Mouse (Mus musculus): ENCODE data around the gene Gpx3. TPM values are rescaled to one million over a fixed set of nuclear protein-coding genes. Genes with fewer than 3 reads are reported as not detected.

Gpx3 gene
- polyA plus RNA-seq, 1 experiment: 133 TPM

GRCm38 (mm10) chr11:54939501-54939900, 37.2 kb downstream of the Gpx3 start:
- TF ChIP-seq CTCF (IDR thresholded peaks at IDR 0.05; ENCODE audit: borderline replicate concordance, control insufficient read depth, extremely low read depth, insufficient read depth, low read length, poor library complexity): no peak
- TF ChIP-seq POLR2A (IDR thresholded peaks at IDR 0.05; ENCODE audit: control insufficient read depth, extremely low read depth, insufficient read depth, low read length, poor library complexity): no peak
- 97% methylated on average over 8 of the region's 8 CpGs for WGBS
- no peak for DNase-seq
- Histone ChIP-seq H3K4me1 (replicated peaks; ENCODE audit: control insufficient read depth, insufficient read depth, low read length) (peaks cover 23% of the 10 kb centered on the region), H3K4me3 (ENCODE audit: control insufficient read depth, insufficient read depth, low read length) (no peak overlapping the region), H3K36me3 (ENCODE audit: control insufficient read depth, insufficient read depth, low read length) (peaks cover 33% of the 10 kb centered on the region), H3K27me3 (ENCODE audit: control insufficient read depth, insufficient read depth, low read length) (no peaks in the 10 kb centered on the region), H3K27ac (ENCODE audit: control insufficient read depth, insufficient read depth, low read length) (no peak overlapping the region)

GRCm38 (mm10) chr11:54940056-54940455, 37.8 kb downstream of the Gpx3 start:
- no peak for DNase-seq
- no peak for TF ChIP-seq CTCF (IDR thresholded peaks at IDR 0.05; ENCODE audit: borderline replicate concordance, control insufficient read depth, extremely low read depth, insufficient read depth, low read length, poor library complexity)
- no peak for TF ChIP-seq POLR2A (IDR thresholded peaks at IDR 0.05; ENCODE audit: control insufficient read depth, extremely low read depth, insufficient read depth, low read length, poor library complexity)
- peaks cover 23% of the 10 kb centered on the region for H3K4me1 ChIP-seq (replicated peaks; ENCODE audit: control insufficient read depth, insufficient read depth, low read length)
- H3K27me3 ChIP-seq (ENCODE audit: control insufficient read depth, insufficient read depth, low read length): no peaks in the 10 kb centered on the region
- H3K36me3 ChIP-seq (ENCODE audit: control insufficient read depth, insufficient read depth, low read length): peaks cover 31% of the 10 kb centered on the region
- no peak overlapping the region for H3K4me3 ChIP-seq (ENCODE audit: control insufficient read depth, insufficient read depth, low read length)
- H3K27ac ChIP-seq (ENCODE audit: control insufficient read depth, insufficient read depth, low read length): no peak overlapping the region
- 98% methylated on average over 7 of the region's 7 CpGs for WGBS

GRCm38 (mm10) chr11:54944702-54945101, 42.4 kb downstream of the Gpx3 start:
- Histone ChIP-seq H3K4me1 (replicated peaks; ENCODE audit: control insufficient read depth, insufficient read depth, low read length) (peaks cover 4% of the 10 kb centered on the region; the same call in 1 of the 2 replicates), H3K27ac (ENCODE audit: control insufficient read depth, insufficient read depth, low read length) (no peak overlapping the region), H3K27me3 (ENCODE audit: control insufficient read depth, insufficient read depth, low read length) (no peaks in the 10 kb centered on the region), H3K36me3 (ENCODE audit: control insufficient read depth, insufficient read depth, low read length) (no peaks in the 10 kb centered on the region), H3K4me3 (ENCODE audit: control insufficient read depth, insufficient read depth, low read length) (no peak overlapping the region)
- DNase-seq: no peak
- no peak for TF ChIP-seq CTCF (IDR thresholded peaks at IDR 0.05; ENCODE audit: borderline replicate concordance, control insufficient read depth, extremely low read depth, insufficient read depth, low read length, poor library complexity)
- WGBS: 89% methylated on average over 3 of the region's 3 CpGs

- peaks cover 12% of the 10 kb centered on the region for H3K4me1 ChIP-seq (replicated peaks; ENCODE audit: control insufficient read depth, insufficient read depth, low read length)
- H3K27ac ChIP-seq (ENCODE audit: control insufficient read depth, insufficient read depth, low read length): no peak overlapping the region
- H3K4me3 ChIP-seq (ENCODE audit: control insufficient read depth, insufficient read depth, low read length): no peak overlapping the region
- no peaks in the 10 kb centered on the region for H3K36me3 ChIP-seq (ENCODE audit: control insufficient read depth, insufficient read depth, low read length)
- whole genome bisulfite sequencing: 87% methylated on average over 1 of the region's 1 CpGs
- no peaks in the 10 kb centered on the region for H3K27me3 ChIP-seq (ENCODE audit: control insufficient read depth, insufficient read depth, low read length)
- no peak for DNase-seq
- no peak for TF ChIP-seq CTCF (IDR thresholded peaks at IDR 0.05; ENCODE audit: borderline replicate concordance, control insufficient read depth, extremely low read depth, insufficient read depth, low read length, poor library complexity)
- no peak for TF ChIP-seq POLR2A (IDR thresholded peaks at IDR 0.05; ENCODE audit: control insufficient read depth, extremely low read depth, insufficient read depth, low read length, poor library complexity)
Observed at GRCm38 (mm10) chr11:54949717-54950116, 47.5 kb downstream of the Gpx3 start.

GRCm38 (mm10) chr11:54950684-54951083, 48.4 kb downstream of the Gpx3 start:
- Histone ChIP-seq H3K36me3 (ENCODE audit: control insufficient read depth, insufficient read depth, low read length) (no peaks in the 10 kb centered on the region), H3K27ac (ENCODE audit: control insufficient read depth, insufficient read depth, low read length) (no peak overlapping the region), H3K27me3 (ENCODE audit: control insufficient read depth, insufficient read depth, low read length) (no peaks in the 10 kb centered on the region), H3K4me1 (replicated peaks; ENCODE audit: control insufficient read depth, insufficient read depth, low read length) (peaks cover 14% of the 10 kb centered on the region), H3K4me3 (ENCODE audit: control insufficient read depth, insufficient read depth, low read length) (no peak overlapping the region)
- WGBS: 94% methylated on average over 6 of the region's 6 CpGs
- DNase-seq: no peak
- TF ChIP-seq CTCF (IDR thresholded peaks at IDR 0.05; ENCODE audit: borderline replicate concordance, control insufficient read depth, extremely low read depth, insufficient read depth, low read length, poor library complexity) (no peak), POLR2A (IDR thresholded peaks at IDR 0.05; ENCODE audit: control insufficient read depth, extremely low read depth, insufficient read depth, low read length, poor library complexity) (no peak)

GRCm38 (mm10) chr11:54952651-54953050, 50.4 kb downstream of the Gpx3 start:
- Histone ChIP-seq H3K36me3 (ENCODE audit: control insufficient read depth, insufficient read depth, low read length) (no peaks in the 10 kb centered on the region), H3K4me3 (ENCODE audit: control insufficient read depth, insufficient read depth, low read length) (no peak overlapping the region), H3K4me1 (replicated peaks; ENCODE audit: control insufficient read depth, insufficient read depth, low read length) (peaks cover 23% of the 10 kb centered on the region), H3K27ac (ENCODE audit: control insufficient read depth, insufficient read depth, low read length) (no peak overlapping the region), H3K27me3 (ENCODE audit: control insufficient read depth, insufficient read depth, low read length) (no peaks in the 10 kb centered on the region)
- TF ChIP-seq POLR2A (IDR thresholded peaks at IDR 0.05; ENCODE audit: control insufficient read depth, extremely low read depth, insufficient read depth, low read length, poor library complexity) (no peak), CTCF (IDR thresholded peaks at IDR 0.05; ENCODE audit: borderline replicate concordance, control insufficient read depth, extremely low read depth, insufficient read depth, low read length, poor library complexity) (no peak)
- WGBS: 82% methylated on average over 6 of the region's 6 CpGs
- DNase-seq: no peak

- WGBS: 83% methylated on average over 9 of the region's 9 CpGs
- Histone ChIP-seq H3K36me3 (ENCODE audit: control insufficient read depth, insufficient read depth, low read length) (no peaks in the 10 kb centered on the region), H3K27me3 (ENCODE audit: control insufficient read depth, insufficient read depth, low read length) (no peaks in the 10 kb centered on the region), H3K4me1 (replicated peaks; ENCODE audit: control insufficient read depth, insufficient read depth, low read length) (peaks cover 36% of the 10 kb centered on the region), H3K27ac (ENCODE audit: control insufficient read depth, insufficient read depth, low read length) (no peak overlapping the region), H3K4me3 (ENCODE audit: control insufficient read depth, insufficient read depth, low read length) (no peak overlapping the region)
- DNase-seq: no peak
- TF ChIP-seq CTCF (IDR thresholded peaks at IDR 0.05; ENCODE audit: borderline replicate concordance, control insufficient read depth, extremely low read depth, insufficient read depth, low read length, poor library complexity) (no peak), POLR2A (IDR thresholded peaks at IDR 0.05; ENCODE audit: control insufficient read depth, extremely low read depth, insufficient read depth, low read length, poor library complexity) (no peak)
Observed at GRCm38 (mm10) chr11:54953993-54954446, 51.8 kb downstream of the Gpx3 start.

Data from thymus, adult 2 months (tissue).